Mouse (Mus musculus): ENCODE measurements around the gene Trp53i11. TPM values are rescaled to one million over a fixed set of nuclear protein-coding genes. Genes with fewer than 3 reads are reported as not detected.

Trp53i11 gene
- polyA plus RNA-seq, 1 experiment from 2014 or later, result 155 TPM

GRCm38 (mm10) chr2:93244090-93244443 lies 56.7 kb downstream of the Trp53i11 start:
- Histone ChIP-seq H3K9ac (ENCODE audit: low read length) (no peak overlapping the region), H3K4me3 (ENCODE audit: low read depth, low read length) (no peak overlapping the region), H3K36me3 (ENCODE audit: control insufficient read depth, insufficient read depth, low read length) (no peaks in the 10 kb centered on the region), H3K4me1 (replicated peaks; ENCODE audit: control insufficient read depth, insufficient read depth, low read length) (0 out of 2 replicates have a peak, but pooled peaks cover 3% of the 10 kb centered on the region), H3K27me3 (ENCODE audit: control insufficient read depth, insufficient read depth, low read length) (no peaks in the 10 kb centered on the region), H3K9me3 (ENCODE audit: control insufficient read depth, low read length) (no peaks in the 10 kb centered on the region), H3K4me2 (ENCODE audit: low read depth, low read length, severe bottlenecking) (no peak overlapping the region), H3K27ac (ENCODE audit: low read depth, low read length) (no peak overlapping the region)
- WGBS, result 80% methylated on average over 8 of the region's 8 CpGs
- ATAC-seq (replicated peaks; ENCODE audit: low FRiP score), result no peak
- no peak for DNase-seq (ENCODE audit: low spot score)

- H3K27me3 ChIP-seq (ENCODE audit: control insufficient read depth, insufficient read depth, low read length), result no peaks in the 10 kb centered on the region
- no peaks in the 10 kb centered on the region for H3K9me3 ChIP-seq (ENCODE audit: control insufficient read depth, low read length)
- no peak for DNase-seq (ENCODE audit: low spot score)
- no peak overlapping the region for H3K27ac ChIP-seq (ENCODE audit: low read depth, low read length)
- H3K4me1 ChIP-seq (replicated peaks; ENCODE audit: control insufficient read depth, insufficient read depth, low read length), result peaks cover 14% of the 10 kb centered on the region; the same call in 1 of the 2 replicates
- no peak overlapping the region for H3K4me2 ChIP-seq (ENCODE audit: low read depth, low read length, severe bottlenecking)
- no peak for ATAC-seq (replicated peaks; ENCODE audit: low FRiP score)
- H3K9ac ChIP-seq (ENCODE audit: low read length), result no peak overlapping the region
- H3K4me3 ChIP-seq (ENCODE audit: low read depth, low read length), result no peak overlapping the region
- no peaks in the 10 kb centered on the region for H3K36me3 ChIP-seq (ENCODE audit: control insufficient read depth, insufficient read depth, low read length)
- 72% methylated on average over 6 of the region's 6 CpGs for WGBS
These were observed 61.7 kb downstream of the Trp53i11 start for GRCm38 (mm10) chr2:93249058-93249457.

- no peaks in the 10 kb centered on the region for H3K9me3 ChIP-seq (ENCODE audit: control insufficient read depth, low read length)
- no peak overlapping the region for H3K9ac ChIP-seq (ENCODE audit: low read length)
- 0 out of 2 replicates have a peak, but pooled peaks have one; percentile 22 for ATAC-seq (replicated peaks; ENCODE audit: low FRiP score)
- no peaks in the 10 kb centered on the region for H3K36me3 ChIP-seq (ENCODE audit: control insufficient read depth, insufficient read depth, low read length)
- no peak overlapping the region for H3K27ac ChIP-seq (ENCODE audit: low read depth, low read length)
- H3K27me3 ChIP-seq (ENCODE audit: control insufficient read depth, insufficient read depth, low read length), result no peaks in the 10 kb centered on the region
- no peak overlapping the region for H3K4me3 ChIP-seq (ENCODE audit: low read depth, low read length)
- DNase-seq (ENCODE audit: low spot score), result no peak
- peaks cover 14% of the 10 kb centered on the region; the same call in 1 of the 2 replicates for H3K4me1 ChIP-seq (replicated peaks; ENCODE audit: control insufficient read depth, insufficient read depth, low read length)
- 64% methylated on average over 7 of the region's 7 CpGs for WGBS
- no peak overlapping the region for H3K4me2 ChIP-seq (ENCODE audit: low read depth, low read length, severe bottlenecking)
These were observed 63.3 kb downstream of the Trp53i11 start for GRCm38 (mm10) chr2:93250611-93251010.

Other genes with a start within 250 kb of the Trp53i11 start
- 1.8 and 1.9 TPM in 2 replicates for gene Prdm11, start 141.4 kb upstream of the Trp53i11 start, polyA plus RNA-seq (2014; fragmentation: Nextera tagmentation; extraction: Ambion mirVana)
- 54.1 and 56.4 TPM in 2 replicates for gene Tspan18, start 147.0 kb downstream of the Trp53i11 start, polyA plus RNA-seq (2014; fragmentation: Nextera tagmentation; extraction: Ambion mirVana)

Measured in forebrain, embryonic 11.5 days (tissue).